Mouse (Mus musculus) limb, embryonic 14.5 days (tissue): ENCODE measurements around the gene Grk2. TPM values are rescaled to one million over a fixed set of nuclear protein-coding genes. Genes with fewer than 3 reads are reported as not detected.

ENCODE experiments used
- ATAC-seq: fragments of 200-750 bp; cut with Nextera tagmentation; 2 replicates; pipeline ENCODE4 v1.8.0; 2017; ENCODE audit warnings: low read depth, moderate number of reproducible peaks, moderate TSS enrichment; ENCODE audit not compliant: low FRiP score
- DNase-seq: peaks from one replicate; pipeline ENCODE4 v3.0.0-alpha.2; 2015; ENCODE audit warnings: low spot score
- H3K27ac ChIP-seq: fragments of 300-500 bp; sonication (generic); replicated peaks from 2 replicates; pipeline ENCODE4 v1.5.1; 2014; ENCODE audit warnings: low read depth, mild to moderate bottlenecking, low read length, moderate library complexity, mixed read lengths
- H3K27me3 ChIP-seq: fragments of 300-500 bp; sonication (generic); 2 replicates; pipeline ENCODE4 v1.6.1; 2014; ENCODE audit warnings: low read length, mixed read lengths; ENCODE audit not compliant: control insufficient read depth, insufficient read depth
- H3K36me3 ChIP-seq: fragments of 300-500 bp; sonication (generic); 2 replicates; pipeline ENCODE4 v1.6.1; 2014; ENCODE audit warnings: mild to moderate bottlenecking, low read length, moderate library complexity, mixed read lengths; ENCODE audit not compliant: control insufficient read depth, insufficient read depth
- H3K4me1 ChIP-seq: fragments of 300-500 bp; sonication (generic); 2 replicates; pipeline ENCODE4 v1.6.1; 2014; ENCODE audit warnings: antibody characterized with exemption, low read length, mixed read lengths; ENCODE audit not compliant: control insufficient read depth, insufficient read depth
- H3K4me2 ChIP-seq: fragments of 300-500 bp; sonication (generic); replicated peaks from 2 replicates; pipeline ENCODE4 v1.6.1; 2014; ENCODE audit warnings: low read depth, mild to moderate bottlenecking, low read length, moderate library complexity; ENCODE audit not compliant: severe bottlenecking
- H3K4me3 ChIP-seq: fragments of 300-500 bp; sonication (generic); replicated peaks from 2 replicates; pipeline ENCODE4 v1.5.1; 2014; ENCODE audit warnings: low read length
- H3K9ac ChIP-seq: fragments of 300-500 bp; sonication (generic); 2 replicates; pipeline ENCODE4 v1.6.1; 2014; ENCODE audit warnings: mild to moderate bottlenecking, low read depth, low read length, moderate library complexity; ENCODE audit not compliant: severe bottlenecking
- H3K9me3 ChIP-seq: fragments of 300-500 bp; sonication (generic); 2 replicates; pipeline ENCODE4 v1.6.1; 2016; ENCODE audit warnings: low read length; ENCODE audit not compliant: control insufficient read depth
- POLR2A ChIP-seq: fragments of 200-500 bp; IDR thresholded peaks from 2 replicates; pipeline ENCODE4 v1.8.0; 2012; ENCODE audit warnings: inconsistent platforms, mild to moderate bottlenecking, moderate library complexity, borderline replicate concordance; ENCODE audit not compliant: insufficient read depth, insufficient read length; ENCODE audit errors: extremely low read depth
- WGBS: fragments of 180-500 bp; shearing (Covaris S2); extraction: QIAGEN DNeasy Blood & Tissue Kit; methylation state at CpG from one replicate; pipeline ENCODE4 v1.1.7; 2014; 5-methylcytosine and 5-hydroxymethylcytosine counted together
- polyA plus RNA-seq, 2 experiments: library from polyadenylated mRNA; depleted of rRNA in 1 of 2; stranded (reverse) in 1 of 2; unstranded in 1 of 2; fragments of >200 nt; fragmentation: Nextera tagmentation in 1 of 2; extraction: Ambion mirVana in 1 of 2; gene quantifications; 2 replicates each; pipeline versions ENCODE4 v1.2.1 to v1.2.3; 2012 to 2014

Gene Grk2
- polyA plus RNA-seq, 2 experiments, result 22.9 to 83.6 TPM

DNA sequence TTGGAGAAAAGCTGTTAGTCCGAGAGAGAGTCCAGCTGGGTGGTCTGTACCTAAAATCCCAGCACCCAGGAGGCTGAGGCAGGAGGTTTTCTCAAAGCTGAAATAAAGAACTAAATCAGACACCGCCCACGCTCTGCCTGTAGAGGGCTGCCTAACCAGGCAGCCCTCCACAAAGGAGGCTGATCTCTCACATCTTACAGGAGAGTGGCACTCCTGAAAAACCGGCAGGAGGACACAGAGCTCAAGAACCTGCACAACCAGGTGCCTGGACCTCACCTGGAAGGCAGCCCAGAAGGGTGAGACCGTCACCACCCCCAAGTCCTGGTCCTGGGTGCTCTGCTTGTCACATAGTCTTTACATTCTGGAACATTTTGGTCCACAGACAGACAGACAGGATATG lies 8.2 kb downstream of the Grk2 start:
- Histone ChIP-seq H3K4me1 (peaks cover 26% of the 10 kb centered on the region), H3K27me3 (no peaks in the 10 kb centered on the region), H3K4me3 (no peak overlapping the region), H3K9me3 (no peaks in the 10 kb centered on the region), H3K9ac (no peak overlapping the region), H3K36me3 (peaks cover 18% of the 10 kb centered on the region), H3K27ac (no peak overlapping the region), H3K4me2 (no peak overlapping the region)
- WGBS, result 87% methylated on average over 5 of the region's 5 CpGs
- no peak for ATAC-seq
- no peak for DNase-seq
- no peak for TF ChIP-seq POLR2A

DNA sequence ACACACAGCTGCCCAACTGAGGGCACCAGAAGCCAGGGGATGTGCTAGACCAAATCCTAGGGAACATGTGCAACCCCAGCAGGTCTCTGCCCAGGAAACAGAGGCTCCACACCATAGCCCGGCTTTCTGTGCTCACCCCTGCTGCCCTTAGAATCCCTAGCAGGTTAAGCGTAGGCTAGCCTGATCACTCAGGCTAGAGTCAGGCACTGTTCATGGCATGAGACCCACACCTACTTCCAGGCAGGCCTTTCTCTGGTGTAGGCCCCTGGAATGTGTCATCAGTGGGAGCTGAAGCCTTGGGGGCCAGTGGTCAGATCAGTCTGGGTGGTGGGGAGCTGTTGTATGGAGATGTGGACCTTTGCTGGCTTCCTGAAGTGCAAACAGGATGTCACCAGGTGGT lies 9.4 kb downstream of the Grk2 start:
- no peak overlapping the region for H3K4me2 ChIP-seq
- peaks cover 14% of the 10 kb centered on the region for H3K4me1 ChIP-seq
- H3K9ac ChIP-seq, result no peak overlapping the region
- DNase-seq, result no peak
- no peak overlapping the region for H3K27ac ChIP-seq
- no peak overlapping the region for H3K4me3 ChIP-seq
- no peaks in the 10 kb centered on the region for H3K9me3 ChIP-seq
- no peak for ATAC-seq
- WGBS, result 96% methylated on average over 2 of the region's 2 CpGs
- H3K27me3 ChIP-seq, result no peaks in the 10 kb centered on the region
- TF ChIP-seq POLR2A, result no peak
- peaks cover 30% of the 10 kb centered on the region for H3K36me3 ChIP-seq

DNA sequence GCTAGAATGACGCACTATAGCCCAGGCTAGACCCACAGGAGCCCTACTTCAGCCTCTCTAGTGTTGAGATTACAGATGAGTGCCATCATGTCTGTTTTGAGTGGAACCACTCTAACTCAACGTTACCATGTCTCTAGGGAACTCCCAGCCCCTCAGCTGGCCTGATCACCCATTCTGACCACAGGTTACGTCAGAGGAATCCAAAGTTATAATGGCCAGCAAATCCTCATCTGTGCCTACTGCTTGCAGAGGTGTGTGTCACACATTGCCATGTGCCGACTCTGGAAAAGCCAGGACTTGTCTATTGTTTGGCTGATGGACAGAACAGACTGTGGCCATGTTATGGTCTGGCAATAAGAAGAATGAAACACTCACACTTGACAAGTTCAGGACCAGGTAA lies 10.6 kb downstream of the Grk2 start:
- H3K4me1 ChIP-seq, result 0 out of 2 replicates have a peak, but pooled peaks cover 3% of the 10 kb centered on the region
- peaks cover 43% of the 10 kb centered on the region for H3K36me3 ChIP-seq
- H3K27ac ChIP-seq, result no peak overlapping the region
- no peak for ATAC-seq
- TF ChIP-seq POLR2A, result no peak
- WGBS, result 93% methylated on average over 4 of the region's 4 CpGs
- no peak overlapping the region for H3K9ac ChIP-seq
- H3K4me3 ChIP-seq, result no peak overlapping the region
- no peaks in the 10 kb centered on the region for H3K27me3 ChIP-seq
- no peak for DNase-seq
- no peaks in the 10 kb centered on the region for H3K9me3 ChIP-seq
- H3K4me2 ChIP-seq, result no peak overlapping the region

DNA sequence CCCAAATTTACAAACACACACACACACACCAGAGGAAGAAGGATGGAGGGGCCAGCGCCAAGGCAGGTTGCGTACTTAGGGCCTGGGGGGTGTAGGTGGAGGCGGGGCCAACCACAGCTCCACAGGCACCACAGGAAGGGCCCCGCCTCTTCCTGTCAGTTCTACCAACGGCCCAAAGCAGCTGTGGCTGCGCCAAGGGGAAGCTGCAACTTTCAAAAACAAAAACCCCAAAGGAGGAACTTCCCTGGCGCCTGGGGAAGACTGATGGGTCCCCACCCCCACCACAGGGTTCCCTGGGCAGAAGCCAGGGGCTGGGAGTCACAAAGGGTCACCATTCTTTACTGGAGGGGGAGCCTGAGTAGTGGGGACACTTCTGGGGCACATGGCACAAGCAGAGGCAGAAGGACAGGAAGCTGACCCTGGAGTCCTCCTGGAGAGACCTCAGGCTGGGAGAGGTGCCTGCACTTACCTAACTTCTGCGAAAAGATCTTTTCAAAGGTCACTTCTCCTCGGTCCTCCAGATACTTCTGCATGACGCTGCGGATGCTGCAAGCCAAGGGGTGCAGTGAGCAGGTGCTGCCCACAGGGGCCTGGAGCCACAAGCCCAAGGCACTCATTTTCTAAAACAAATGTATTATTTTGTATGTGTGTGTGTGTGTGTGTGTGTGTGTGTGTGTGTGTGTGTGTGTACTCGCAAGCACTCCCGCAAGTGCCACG lies 11.5 kb downstream of the Grk2 start:
- DNase-seq (no peak), ATAC-seq (no peak)
- WGBS, result 79% methylated on average over 14 of the region's 14 CpGs
- Histone ChIP-seq H3K27me3 (no peaks in the 10 kb centered on the region), H3K9me3 (no peaks in the 10 kb centered on the region), H3K9ac (no peak overlapping the region), H3K4me3 (no peak overlapping the region), H3K4me1 (no peaks in the 10 kb centered on the region), H3K36me3 (peaks cover 51% of the 10 kb centered on the region), H3K4me2 (no peak overlapping the region), H3K27ac (no peak overlapping the region)
- no peak for TF ChIP-seq POLR2A

DNA sequence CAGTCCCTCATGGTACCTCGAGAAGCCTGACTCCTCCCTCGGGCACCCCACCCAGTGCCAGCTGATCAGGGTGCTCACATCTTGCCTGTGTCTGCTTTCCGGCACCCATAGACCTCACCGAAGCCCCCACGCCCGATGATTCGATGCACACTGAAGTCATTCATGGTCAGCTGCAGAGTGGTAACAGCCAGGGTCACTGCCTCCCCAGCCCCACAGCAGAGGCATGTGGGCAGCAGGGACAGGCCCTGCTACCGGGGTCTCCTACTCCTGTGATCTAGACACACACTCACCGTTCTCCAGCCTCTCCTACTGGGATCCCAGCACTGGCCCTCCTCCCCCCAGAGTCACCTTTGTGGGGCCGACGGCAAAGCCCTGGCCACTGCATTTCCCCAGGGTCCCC lies 14.9 kb downstream of the Grk2 start:
- Histone ChIP-seq H3K9me3 (no peaks in the 10 kb centered on the region), H3K9ac (no peak overlapping the region), H3K36me3 (peaks cover 85% of the 10 kb centered on the region), H3K4me1 (no peaks in the 10 kb centered on the region), H3K4me3 (no peak overlapping the region), H3K4me2 (no peak overlapping the region), H3K27ac (no peak overlapping the region), H3K27me3 (no peaks in the 10 kb centered on the region)
- no peak for ATAC-seq
- no peak for DNase-seq
- WGBS, result 90% methylated on average over 11 of the region's 11 CpGs
- no peak for TF ChIP-seq POLR2A

DNA sequence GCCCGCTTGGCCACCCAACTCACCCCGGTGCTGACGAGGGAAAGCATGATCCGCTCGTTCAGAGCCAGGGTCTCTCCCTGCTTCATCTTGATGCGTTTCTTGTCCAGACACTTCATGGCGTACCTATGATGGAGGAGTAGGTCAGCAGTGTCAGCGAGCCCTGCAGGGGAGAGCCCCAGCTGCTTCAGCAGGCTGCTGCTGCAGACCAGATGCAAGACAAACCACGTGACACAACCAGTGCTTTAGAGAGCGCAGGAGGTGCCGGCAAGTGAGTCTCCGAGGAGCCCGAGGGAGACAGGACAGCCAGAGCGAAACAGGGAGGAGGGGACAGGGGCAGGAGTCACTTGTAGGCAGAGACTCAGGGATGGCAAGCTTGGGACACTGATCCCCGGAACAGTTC lies 15.3 kb downstream of the Grk2 start:
- Histone ChIP-seq H3K4me3 (no peak overlapping the region), H3K27ac (no peak overlapping the region), H3K27me3 (no peaks in the 10 kb centered on the region), H3K9me3 (no peaks in the 10 kb centered on the region), H3K4me1 (no peaks in the 10 kb centered on the region), H3K9ac (no peak overlapping the region), H3K4me2 (no peak overlapping the region), H3K36me3 (peaks cover 89% of the 10 kb centered on the region)
- WGBS, result 83% methylated on average over 15 of the region's 15 CpGs
- no peak for DNase-seq
- ATAC-seq, result no peak
- no peak for TF ChIP-seq POLR2A
